Mouse (Mus musculus) ovary, postnatal 36 days (tissue): ENCODE data around the gene Rbm10.
A peak's percentile ranks its signal among the peaks of the same experiment; 100 is the strongest.

Source experiments
- DNase-seq: peaks from one replicate; pipeline ENCODE4 v3.0.0; 2022; ENCODE audit warnings: low spot score, mixed read lengths

The Rbm10 gene

GRCm38 (mm10) chrX:20617176-20617902 is at the start of gene Rbm10, which contains the start of gene Ndufb11:
Gene Rbm10, plus strand, starts transcription at chrX:20617503.
Gene Ndufb11, minus strand, starts transcription at chrX:20617619.
- DNase-seq = peak; percentile 78

GRCm38 (mm10) chrX:20571024-20571423 is 46.3 kb upstream of the Rbm10 start:
- no peak for DNase-seq

- no peak for DNase-seq
Observed at GRCm38 (mm10) chrX:20572683-20573082, 44.6 kb upstream of the Rbm10 start.

GRCm38 (mm10) chrX:20573927-20574326 is 43.4 kb upstream of the Rbm10 start:
- DNase-seq = no peak

- no peak for DNase-seq
Observed at GRCm38 (mm10) chrX:20587968-20588367, 29.3 kb upstream of the Rbm10 start.

GRCm38 (mm10) chrX:20608500-20608899 is 8.8 kb upstream of the Rbm10 start:
- no peak for DNase-seq

GRCm38 (mm10) chrX:20616861-20617175 is 485 bp upstream of the Rbm10 start:
- no peak for DNase-seq

GRCm38 (mm10) chrX:20617903-20618399 is 648 bp downstream of the Rbm10 start:
- DNase-seq = no peak

GRCm38 (mm10) chrX:20638141-20638540 is 20.8 kb downstream of the Rbm10 start:
- DNase-seq = no peak

GRCm38 (mm10) chrX:20644780-20645179 is 27.5 kb downstream of the Rbm10 start:
- DNase-seq = no peak

GRCm38 (mm10) chrX:20657593-20657992 is 40.3 kb downstream of the Rbm10 start:
- no peak for DNase-seq

- peak; percentile 72 for DNase-seq
Observed at GRCm38 (mm10) chrX:20658026-20658652, 40.8 kb downstream of the Rbm10 start, which contains the start of gene Uba1. Gene Uba1, plus strand, starts transcription at chrX:20658326.

GRCm38 (mm10) chrX:20658891-20659406 is 41.6 kb downstream of the Rbm10 start:
- no peak for DNase-seq

GRCm38 (mm10) chrX:20662317-20662715 is 45.0 kb downstream of the Rbm10 start:
- no peak for DNase-seq

- DNase-seq = peak; percentile 77
Observed at GRCm38 (mm10) chrX:20662716-20663443, 45.6 kb downstream of the Rbm10 start.

GRCm38 (mm10) chrX:20663444-20663790 is 46.1 kb downstream of the Rbm10 start:
- DNase-seq = no peak

- peak; percentile 75 for DNase-seq
Observed at GRCm38 (mm10) chrX:20687519-20688067, 70.3 kb downstream of the Rbm10 start, which contains the start of gene Cdk16. Gene Cdk16, plus strand, starts transcription at chrX:20687954.

- DNase-seq = peak; percentile 81
Observed at GRCm38 (mm10) chrX:20688068-20688547, 70.8 kb downstream of the Rbm10 start.

GRCm38 (mm10) chrX:20688615-20689014 is 71.3 kb downstream of the Rbm10 start:
- peak; percentile 49 for DNase-seq

- no peak for DNase-seq
Observed at GRCm38 (mm10) chrX:20691566-20691965, 74.3 kb downstream of the Rbm10 start.

- no peak for DNase-seq
Observed at GRCm38 (mm10) chrX:20692616-20693015, 75.3 kb downstream of the Rbm10 start.

- DNase-seq = no peak
Observed at GRCm38 (mm10) chrX:20695842-20696241, 78.5 kb downstream of the Rbm10 start.
